Mouse (Mus musculus): ENCODE results near the gene Sgms1. TPM values are rescaled to one million over a fixed set of nuclear protein-coding genes. Genes with fewer than 3 reads are reported as not detected.

Sgms1 gene
- polyA plus RNA-seq, 1 experiment: 243 TPM

DNA sequence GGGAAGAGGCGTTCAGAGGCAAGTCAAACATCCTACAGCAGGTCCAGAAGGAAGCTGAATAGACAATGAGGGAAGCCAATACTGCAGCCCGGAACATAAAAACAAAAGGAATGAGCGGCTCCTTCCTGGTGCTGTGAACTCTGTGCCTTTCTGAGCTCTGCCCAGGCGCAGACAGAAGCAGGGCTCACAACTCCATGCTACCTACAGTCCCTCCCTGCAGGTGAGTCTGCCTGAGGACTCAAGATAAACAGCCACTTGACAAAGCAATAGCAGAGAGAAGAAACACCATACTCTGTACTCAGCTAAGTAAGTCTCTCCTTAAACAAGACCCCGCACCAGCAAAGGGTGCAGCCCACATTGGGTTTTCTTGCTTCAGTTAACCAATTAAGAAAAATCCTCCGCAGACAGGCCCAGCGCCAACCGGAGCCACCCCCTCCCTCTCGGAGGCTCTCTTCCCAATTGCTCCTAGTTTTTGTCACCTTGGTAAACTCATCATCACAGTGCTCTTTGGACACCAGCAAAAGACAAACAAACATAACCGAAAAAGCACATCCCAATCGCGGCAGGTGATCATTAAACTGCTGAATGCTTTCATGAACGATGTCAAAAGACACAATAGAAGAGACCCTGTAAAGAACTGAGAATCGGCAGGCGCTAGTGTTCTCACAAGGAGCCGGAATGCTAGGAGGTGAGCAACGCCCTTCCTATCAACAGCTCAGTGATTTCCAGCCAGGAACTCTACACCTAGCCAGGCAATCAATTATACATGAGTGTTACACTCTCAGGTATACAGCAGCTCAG, 45.4 kb downstream of the Sgms1 start:
- Histone ChIP-seq H3K36me3 (ENCODE audit: control insufficient read depth, insufficient read depth, low read length) (no peaks in the 10 kb centered on the region), H3K27me3 (ENCODE audit: control insufficient read depth, insufficient read depth, low read length) (no peaks in the 10 kb centered on the region), H3K4me1 (ENCODE audit: control insufficient read depth, insufficient read depth, low read length) (peaks cover 9% of the 10 kb centered on the region), H3K4me3 (ENCODE audit: control insufficient read depth, low read depth, low read length) (no peak overlapping the region), H3K27ac (ENCODE audit: control insufficient read depth, insufficient read depth, low read depth, low read length) (peak overlapping the region; percentile 5)
- no peak for TF ChIP-seq CTCF (IDR thresholded peaks at IDR 0.05; ENCODE audit: control insufficient read depth, insufficient read depth, insufficient replicate concordance, low read depth, low read length)
- TF ChIP-seq POLR2A (IDR thresholded peaks at IDR 0.05; ENCODE audit: control insufficient read depth, low read depth, low read length): no peak

DNA sequence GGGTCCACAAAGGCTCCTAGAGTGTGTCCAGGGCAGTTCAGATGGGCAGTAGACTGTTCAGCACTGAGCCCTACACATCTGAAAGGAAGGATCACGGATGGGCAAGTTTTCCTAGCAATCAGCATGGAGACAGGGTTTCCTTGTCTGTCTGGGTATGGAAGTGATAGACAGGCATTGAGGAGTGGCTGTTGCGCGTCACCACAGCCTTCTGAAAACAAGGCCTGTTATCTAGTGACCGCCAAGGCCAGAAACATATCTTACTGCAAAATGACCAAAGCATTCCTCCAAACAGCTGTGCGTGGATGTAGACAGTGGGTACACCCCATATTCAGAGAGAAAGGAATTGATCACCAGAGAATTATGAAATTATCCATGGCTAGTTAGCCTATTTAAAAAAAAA, 47.1 kb downstream of the Sgms1 start:
- TF ChIP-seq POLR2A (IDR thresholded peaks at IDR 0.05; ENCODE audit: control insufficient read depth, low read depth, low read length): no peak
- no peak for TF ChIP-seq CTCF (IDR thresholded peaks at IDR 0.05; ENCODE audit: control insufficient read depth, insufficient read depth, insufficient replicate concordance, low read depth, low read length)
- no peaks in the 10 kb centered on the region for H3K36me3 ChIP-seq (ENCODE audit: control insufficient read depth, insufficient read depth, low read length)
- peak overlapping the region; percentile 14; the same call in 1 of the 2 replicates for H3K27ac ChIP-seq (ENCODE audit: control insufficient read depth, insufficient read depth, low read depth, low read length)
- no peaks in the 10 kb centered on the region for H3K27me3 ChIP-seq (ENCODE audit: control insufficient read depth, insufficient read depth, low read length)
- H3K4me1 ChIP-seq (ENCODE audit: control insufficient read depth, insufficient read depth, low read length): peaks cover 9% of the 10 kb centered on the region
- no peak overlapping the region for H3K4me3 ChIP-seq (ENCODE audit: control insufficient read depth, low read depth, low read length)

GRCm38 (mm10) chr19:32341091-32341490, 48.4 kb downstream of the Sgms1 start:
- H3K27me3 ChIP-seq (ENCODE audit: control insufficient read depth, insufficient read depth, low read length): no peaks in the 10 kb centered on the region
- H3K27ac ChIP-seq (ENCODE audit: control insufficient read depth, insufficient read depth, low read depth, low read length): no peak overlapping the region
- H3K36me3 ChIP-seq (ENCODE audit: control insufficient read depth, insufficient read depth, low read length): no peaks in the 10 kb centered on the region
- TF ChIP-seq CTCF (IDR thresholded peaks at IDR 0.05; ENCODE audit: control insufficient read depth, insufficient read depth, insufficient replicate concordance, low read depth, low read length): no peak
- no peak for TF ChIP-seq POLR2A (IDR thresholded peaks at IDR 0.05; ENCODE audit: control insufficient read depth, low read depth, low read length)
- no peak overlapping the region for H3K4me3 ChIP-seq (ENCODE audit: control insufficient read depth, low read depth, low read length)
- H3K4me1 ChIP-seq (ENCODE audit: control insufficient read depth, insufficient read depth, low read length): peaks cover 9% of the 10 kb centered on the region

DNA sequence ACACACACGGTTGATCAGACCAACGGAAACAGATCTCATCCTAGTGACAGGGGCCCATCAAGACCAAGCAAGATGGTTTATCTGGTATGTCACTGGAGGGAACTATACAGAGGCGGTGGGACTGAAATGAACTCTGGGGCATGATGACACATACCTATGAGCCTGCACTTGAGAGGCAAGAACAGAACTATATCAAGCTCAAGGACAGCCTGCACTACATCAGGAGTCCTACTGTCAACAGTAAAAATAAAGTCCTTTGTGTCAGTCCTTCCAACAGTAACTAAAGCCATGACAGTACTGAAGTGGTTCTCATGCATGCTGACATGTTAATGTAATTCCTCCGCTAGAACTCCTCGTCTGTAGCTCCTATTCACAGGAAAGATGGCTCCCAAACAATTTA, 49.3 kb downstream of the Sgms1 start:
- TF ChIP-seq CTCF (IDR thresholded peaks at IDR 0.05; ENCODE audit: control insufficient read depth, insufficient read depth, insufficient replicate concordance, low read depth, low read length): no peak
- TF ChIP-seq POLR2A (IDR thresholded peaks at IDR 0.05; ENCODE audit: control insufficient read depth, low read depth, low read length): no peak
- Histone ChIP-seq H3K4me3 (ENCODE audit: control insufficient read depth, low read depth, low read length) (no peak overlapping the region), H3K27ac (ENCODE audit: control insufficient read depth, insufficient read depth, low read depth, low read length) (no peak overlapping the region), H3K4me1 (ENCODE audit: control insufficient read depth, insufficient read depth, low read length) (peaks cover 8% of the 10 kb centered on the region), H3K36me3 (ENCODE audit: control insufficient read depth, insufficient read depth, low read length) (no peaks in the 10 kb centered on the region), H3K27me3 (ENCODE audit: control insufficient read depth, insufficient read depth, low read length) (no peaks in the 10 kb centered on the region)

GRCm38 (mm10) chr19:32337708-32338107, 51.8 kb downstream of the Sgms1 start:
- Histone ChIP-seq H3K27ac (ENCODE audit: control insufficient read depth, insufficient read depth, low read depth, low read length) (no peak overlapping the region), H3K4me3 (ENCODE audit: control insufficient read depth, low read depth, low read length) (no peak overlapping the region)
- no peak for TF ChIP-seq POLR2A (IDR thresholded peaks at IDR 0.05; ENCODE audit: control insufficient read depth, low read depth, low read length)
- no peak for TF ChIP-seq CTCF (IDR thresholded peaks at IDR 0.05; ENCODE audit: control insufficient read depth, insufficient read depth, insufficient replicate concordance, low read depth, low read length)

GRCm38 (mm10) chr19:32334751-32335150, 54.8 kb downstream of the Sgms1 start:
- TF ChIP-seq CTCF (IDR thresholded peaks at IDR 0.05; ENCODE audit: control insufficient read depth, insufficient read depth, insufficient replicate concordance, low read depth, low read length): no peak
- TF ChIP-seq POLR2A (IDR thresholded peaks at IDR 0.05; ENCODE audit: control insufficient read depth, low read depth, low read length): no peak
- Histone ChIP-seq H3K27me3 (ENCODE audit: control insufficient read depth, insufficient read depth, low read length) (no peaks in the 10 kb centered on the region), H3K27ac (ENCODE audit: control insufficient read depth, insufficient read depth, low read depth, low read length) (no peak overlapping the region), H3K36me3 (ENCODE audit: control insufficient read depth, insufficient read depth, low read length) (no peaks in the 10 kb centered on the region), H3K4me1 (ENCODE audit: control insufficient read depth, insufficient read depth, low read length) (no peaks in the 10 kb centered on the region; the same call in 1 of the 2 replicates), H3K4me3 (ENCODE audit: control insufficient read depth, low read depth, low read length) (no peak overlapping the region)

More at GRCm38 (mm10) chr19:32337708-32338107, 51.8 kb downstream of the Sgms1 start:
- Histone ChIP-seq H3K27me3 (ENCODE audit: control insufficient read depth, insufficient read depth, low read length) (no peaks in the 10 kb centered on the region), H3K36me3 (ENCODE audit: control insufficient read depth, insufficient read depth, low read length) (no peaks in the 10 kb centered on the region), H3K4me1 (ENCODE audit: control insufficient read depth, insufficient read depth, low read length) (peaks cover 5% of the 10 kb centered on the region)

DNA sequence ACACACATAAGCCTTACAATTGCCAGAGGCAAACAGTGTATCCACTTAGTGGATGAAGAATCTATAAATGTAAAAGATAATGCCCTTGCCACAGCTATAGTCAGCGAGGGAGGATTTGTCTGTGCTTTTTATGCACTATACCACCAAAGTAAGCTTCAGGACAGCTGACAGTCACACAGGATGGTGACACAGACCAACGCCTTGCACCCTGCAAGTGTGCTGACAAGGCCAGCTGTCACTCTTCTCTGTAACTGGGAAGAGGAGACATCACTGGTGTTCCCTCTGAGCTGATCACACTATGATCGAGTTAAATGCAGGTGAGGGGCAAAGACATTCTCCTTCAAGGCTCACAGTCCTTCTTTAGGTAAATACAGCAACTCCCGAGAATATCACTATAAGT, 56.0 kb downstream of the Sgms1 start:
- H3K4me3 ChIP-seq (ENCODE audit: control insufficient read depth, low read depth, low read length): no peak overlapping the region
- no peak for TF ChIP-seq CTCF (IDR thresholded peaks at IDR 0.05; ENCODE audit: control insufficient read depth, insufficient read depth, insufficient replicate concordance, low read depth, low read length)
- no peak for TF ChIP-seq POLR2A (IDR thresholded peaks at IDR 0.05; ENCODE audit: control insufficient read depth, low read depth, low read length)
- H3K27me3 ChIP-seq (ENCODE audit: control insufficient read depth, insufficient read depth, low read length): no peaks in the 10 kb centered on the region
- H3K36me3 ChIP-seq (ENCODE audit: control insufficient read depth, insufficient read depth, low read length): no peaks in the 10 kb centered on the region
- no peaks in the 10 kb centered on the region; the same call in 1 of the 2 replicates for H3K4me1 ChIP-seq (ENCODE audit: control insufficient read depth, insufficient read depth, low read length)
- no peak overlapping the region for H3K27ac ChIP-seq (ENCODE audit: control insufficient read depth, insufficient read depth, low read depth, low read length)

Data from testis, adult 2 months (tissue).